Mouse (Mus musculus) hindbrain, embryonic 13.5 days (tissue): ENCODE results near the gene Zfp646. TPM values are rescaled to one million over a fixed set of nuclear protein-coding genes. Genes with fewer than 3 reads are reported as not detected.

ENCODE experiments used
- ATAC-seq: fragments of 200-750 bp; cut with Nextera tagmentation; 2 replicates; pipeline ENCODE4 v1.8.0; 2017; ENCODE audit warnings: moderate TSS enrichment; ENCODE audit not compliant: low FRiP score
- H3K27ac ChIP-seq: fragments of 300-500 bp; sonication (generic); 2 replicates; pipeline ENCODE4 v1.5.1; 2015; ENCODE audit warnings: inconsistent platforms, mild to moderate bottlenecking, moderate library complexity
- H3K27me3 ChIP-seq: fragments of 300-500 bp; sonication (generic); 2 replicates; pipeline ENCODE4 v1.6.1; 2015; ENCODE audit warnings: mild to moderate bottlenecking, inconsistent platforms
- H3K36me3 ChIP-seq: fragments of 300-500 bp; sonication (generic); 2 replicates; pipeline ENCODE4 v1.6.1; 2015; ENCODE audit warnings: mild to moderate bottlenecking, inconsistent platforms
- H3K4me1 ChIP-seq: fragments of 300-500 bp; sonication (generic); replicated peaks from 2 replicates; pipeline ENCODE4 v1.6.1; 2015; ENCODE audit warnings: inconsistent platforms
- H3K4me2 ChIP-seq: fragments of 300-500 bp; sonication (generic); 2 replicates; pipeline ENCODE4 v1.6.1; 2015; ENCODE audit warnings: inconsistent platforms, mild to moderate bottlenecking, moderate library complexity
- H3K4me3 ChIP-seq: fragments of 300-500 bp; sonication (generic); 2 replicates; pipeline ENCODE4 v1.5.1; 2015; ENCODE audit warnings: mild to moderate bottlenecking, inconsistent platforms
- H3K9ac ChIP-seq: fragments of 300-500 bp; sonication (generic); 2 replicates; pipeline ENCODE4 v1.6.1; 2015; ENCODE audit warnings: mild to moderate bottlenecking, inconsistent platforms
- H3K9me3 ChIP-seq: fragments of 300-500 bp; sonication (generic); 2 replicates; pipeline ENCODE4 v1.6.1; 2016; ENCODE audit warnings: inconsistent platforms
- WGBS: fragments of 180-500 bp; shearing (Covaris S2); methylation state at CpG from one replicate; pipeline ENCODE4 v1.1.7; 2015; 5-methylcytosine and 5-hydroxymethylcytosine counted together
- polyA plus RNA-seq: library from polyadenylated mRNA; unstranded; fragments of >200 nt; fragmentation: Nextera tagmentation; extraction: Ambion mirVana; gene quantifications from 2 replicates; pipeline ENCODE4 v1.2.1, GENCODE M21; 2015

The Zfp646 gene
- polyA plus RNA-seq, 1 experiment from 2014 or later, result 11.0 TPM

GRCm38 (mm10) chr7:127926846-127927245, 50.8 kb downstream of the Zfp646 start:
- Histone ChIP-seq H3K36me3 (peaks cover 57% of the 10 kb centered on the region), H3K4me3 (no peak overlapping the region), H3K9me3 (no peaks in the 10 kb centered on the region), H3K27ac (no peak overlapping the region), H3K9ac (no peak overlapping the region), H3K27me3 (peaks cover 44% of the 10 kb centered on the region), H3K4me1 (peaks cover 6% of the 10 kb centered on the region), H3K4me2 (no peak overlapping the region)
- WGBS, result 90% methylated on average over 11 of the region's 11 CpGs
- ATAC-seq, result no peak

- no peak overlapping the region for H3K27ac ChIP-seq
- H3K9ac ChIP-seq, result no peak overlapping the region
- peaks cover 50% of the 10 kb centered on the region for H3K27me3 ChIP-seq
- no peak overlapping the region for H3K4me3 ChIP-seq
- peaks cover 6% of the 10 kb centered on the region for H3K4me1 ChIP-seq
- no peak for ATAC-seq
- 79% methylated on average over 11 of the region's 11 CpGs for WGBS
- H3K9me3 ChIP-seq, result no peaks in the 10 kb centered on the region
- H3K4me2 ChIP-seq, result no peak overlapping the region
- H3K36me3 ChIP-seq, result peaks cover 49% of the 10 kb centered on the region
Measured at GRCm38 (mm10) chr7:127927726-127928125, 51.7 kb downstream of the Zfp646 start.

GRCm38 (mm10) chr7:127928596-127928995, 52.6 kb downstream of the Zfp646 start:
- Histone ChIP-seq H3K27me3 (peaks cover 50% of the 10 kb centered on the region), H3K36me3 (peaks cover 40% of the 10 kb centered on the region), H3K9me3 (no peaks in the 10 kb centered on the region), H3K9ac (no peak overlapping the region), H3K4me3 (no peak overlapping the region), H3K4me1 (peaks cover 6% of the 10 kb centered on the region), H3K27ac (no peak overlapping the region), H3K4me2 (no peak overlapping the region)
- ATAC-seq, result no peak
- 52% methylated on average over 5 of the region's 5 CpGs for WGBS

GRCm38 (mm10) chr7:127929923-127930322, 53.9 kb downstream of the Zfp646 start, which contains the start of gene Prss8:
Prss8 (minus strand) TSS chr7:127930104.
- Histone ChIP-seq H3K4me3 (0 out of 2 replicates have a peak within 1 kb of the TSS, but pooled peaks have one; percentile 9), H3K4me2 (0 out of 2 replicates have a peak within 1 kb of the TSS, but pooled peaks have one; percentile 13), H3K27ac (no peak within 1 kb of the TSS), H3K9me3 (no peaks in the 10 kb centered on the region), H3K4me1 (peaks cover 16% of the 10 kb centered on the region), H3K36me3 (peaks cover 27% of the 10 kb centered on the region), H3K27me3 (peaks cover 50% of the 10 kb centered on the region), H3K9ac (peak within 1 kb of the TSS; percentile 51; the same call in 1 of the 2 replicates)
- no peak for ATAC-seq
- 7% methylated on average over 6 of the region's 6 CpGs for WGBS

GRCm38 (mm10) chr7:127930636-127931035, 54.6 kb downstream of the Zfp646 start:
- 79% methylated on average over 5 of the region's 5 CpGs for WGBS

GRCm38 (mm10) chr7:127931351-127932135, 55.5 kb downstream of the Zfp646 start:
- H3K36me3 ChIP-seq, result peaks cover 10% of the 10 kb centered on the region
- H3K9ac ChIP-seq, result peak overlapping the region; percentile 39; the same call in 1 of the 2 replicates
- no peak overlapping the region for H3K27ac ChIP-seq
- H3K4me1 ChIP-seq, result peaks cover 24% of the 10 kb centered on the region
- no peaks in the 10 kb centered on the region for H3K9me3 ChIP-seq
- WGBS, result 43% methylated on average over 13 of the region's 13 CpGs
- peaks cover 50% of the 10 kb centered on the region for H3K27me3 ChIP-seq
- no peak for ATAC-seq
- no peak overlapping the region for H3K4me3 ChIP-seq
- no peak overlapping the region for H3K4me2 ChIP-seq

More at GRCm38 (mm10) chr7:127930636-127931035, 54.6 kb downstream of the Zfp646 start:
- H3K4me1 ChIP-seq, result peaks cover 17% of the 10 kb centered on the region
- no peak overlapping the region for H3K27ac ChIP-seq
- peaks cover 19% of the 10 kb centered on the region for H3K36me3 ChIP-seq
- no peaks in the 10 kb centered on the region for H3K9me3 ChIP-seq
- H3K4me3 ChIP-seq, result no peak overlapping the region
- no peak for ATAC-seq
- H3K9ac ChIP-seq, result no peak overlapping the region
- H3K4me2 ChIP-seq, result no peak overlapping the region
- H3K27me3 ChIP-seq, result peaks cover 50% of the 10 kb centered on the region

- 0 out of 2 replicates have a peak overlapping the region, but pooled peaks have one; percentile 39 for H3K9ac ChIP-seq
Measured at GRCm38 (mm10) chr7:127932273-127933031, 56.4 kb downstream of the Zfp646 start.

GRCm38 (mm10) chr7:127934075-127934474, 58.1 kb downstream of the Zfp646 start:
- Histone ChIP-seq H3K36me3 (no peaks in the 10 kb centered on the region), H3K27ac (no peak overlapping the region), H3K9ac (0 out of 2 replicates have a peak overlapping the region, but pooled peaks have one; percentile 10), H3K4me2 (peak overlapping the region; percentile 80; the same call in 1 of the 2 replicates), H3K4me3 (no peak overlapping the region), H3K27me3 (peaks cover 29% of the 10 kb centered on the region), H3K9me3 (no peaks in the 10 kb centered on the region), H3K4me1 (peaks cover 25% of the 10 kb centered on the region)
- no peak for ATAC-seq
- WGBS, result 88% methylated on average over 5 of the region's 5 CpGs

More at GRCm38 (mm10) chr7:127932273-127933031, 56.4 kb downstream of the Zfp646 start:
- Histone ChIP-seq H3K4me1 (peaks cover 25% of the 10 kb centered on the region), H3K36me3 (peaks cover 2% of the 10 kb centered on the region; the same call in 1 of the 2 replicates), H3K4me3 (no peak overlapping the region), H3K4me2 (no peak overlapping the region), H3K9me3 (no peaks in the 10 kb centered on the region), H3K27ac (no peak overlapping the region), H3K27me3 (peaks cover 45% of the 10 kb centered on the region)
- WGBS, result 19% methylated on average over 13 of the region's 13 CpGs
- ATAC-seq, result no peak

GRCm38 (mm10) chr7:127935028-127935722, 59.2 kb downstream of the Zfp646 start:
- WGBS, result 6% methylated on average over 31 of the region's 32 CpGs
- peak overlapping the region; percentile 84 for H3K9ac ChIP-seq

More at GRCm38 (mm10) chr7:127935028-127935722, 59.2 kb downstream of the Zfp646 start:
- peaks cover 19% of the 10 kb centered on the region for H3K4me1 ChIP-seq
- H3K4me3 ChIP-seq, result peak overlapping the region; percentile 74
- no peaks in the 10 kb centered on the region for H3K36me3 ChIP-seq
- peak overlapping the region; percentile 83 for H3K27ac ChIP-seq
- H3K4me2 ChIP-seq, result peak overlapping the region; percentile 80
- peaks cover 18% of the 10 kb centered on the region for H3K27me3 ChIP-seq
- peak; percentile 96 for ATAC-seq
- H3K9me3 ChIP-seq, result no peaks in the 10 kb centered on the region
